Mouse (Mus musculus) splenic B cell, adult 2 months (primary cell): ENCODE results near the gene Cfap45.

ENCODE experiments used
- DNase-seq: peaks from one replicate; pipeline ENCODE4 v3.0.0-alpha.2; 2011; ENCODE audit warnings: low read depth, low spot score
- H3K27me3 ChIP-seq: 2 replicates; pipeline ENCODE4 v1.6.1; 2012; ENCODE audit warnings: mild to moderate bottlenecking, low read length, moderate library complexity, mixed read lengths; ENCODE audit not compliant: control insufficient read depth, poor library complexity, insufficient read depth, severe bottlenecking
- H3K36me3 ChIP-seq: 2 replicates; pipeline ENCODE4 v1.6.1; 2012; ENCODE audit warnings: mild to moderate bottlenecking, low read length, moderate library complexity, mixed read lengths; ENCODE audit not compliant: control insufficient read depth, poor library complexity, insufficient read depth, severe bottlenecking

Gene Cfap45

GRCm38 (mm10) chr1:172593321-172593720, 72.7 kb downstream of the Cfap45 start:
- DNase-seq: no peak
- no peaks in the 10 kb centered on the region for H3K36me3 ChIP-seq
- H3K27me3 ChIP-seq: no peaks in the 10 kb centered on the region

DNA sequence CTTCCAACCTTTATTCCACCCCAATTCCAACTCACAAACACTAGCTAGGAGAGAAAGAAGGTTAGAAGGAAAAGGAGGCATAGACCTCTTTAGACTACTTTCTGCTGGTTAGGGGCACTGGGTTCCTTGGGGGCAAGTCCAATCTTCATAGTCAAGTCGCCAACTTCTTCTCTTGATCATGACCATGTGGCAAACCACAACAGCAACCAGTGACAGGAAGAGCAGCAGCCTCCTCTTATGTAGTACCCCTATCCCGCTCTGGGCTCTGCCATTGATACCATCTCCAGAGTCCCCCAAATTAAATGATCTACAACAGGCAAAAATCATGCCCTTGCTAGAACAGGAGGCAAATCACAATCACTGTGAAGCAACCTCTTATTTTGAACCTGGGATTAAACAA, 73.4 kb downstream of the Cfap45 start:
- DNase-seq: no peak
- Histone ChIP-seq H3K27me3 (no peaks in the 10 kb centered on the region), H3K36me3 (no peaks in the 10 kb centered on the region)

DNA sequence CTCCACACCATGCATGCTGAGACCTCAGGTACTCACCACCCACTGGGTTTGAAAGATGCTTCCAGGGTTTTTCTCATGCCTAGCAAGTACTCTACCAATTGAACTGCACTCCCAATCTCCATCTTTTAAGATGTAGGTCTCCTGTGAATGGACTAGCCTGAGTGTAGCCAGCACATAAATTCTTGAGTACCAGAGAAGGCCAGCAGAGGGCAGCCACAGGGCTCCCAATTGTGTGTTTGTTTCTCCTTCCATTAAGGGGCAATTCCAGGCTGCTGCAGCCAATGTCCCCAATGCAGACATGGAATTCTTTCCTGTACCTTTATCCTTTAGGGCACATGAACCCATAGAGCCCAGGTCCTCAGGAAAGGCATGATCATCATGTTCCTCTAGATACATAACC, 73.9 kb downstream of the Cfap45 start:
- DNase-seq: peak; percentile 48
- Histone ChIP-seq H3K36me3 (no peaks in the 10 kb centered on the region), H3K27me3 (no peaks in the 10 kb centered on the region)
